Mouse (Mus musculus) MEL (cell line): ENCODE data around the gene Fdx1. TPM values are rescaled to one million over a fixed set of nuclear protein-coding genes. Genes with fewer than 3 reads are reported as not detected.

ENCODE experiments used
- DNase-seq: peaks from one replicate; pipeline ENCODE4 v3.0.0; 2011; ENCODE audit warnings: low read depth, low spot score
- H3K27ac ChIP-seq: 2 replicates; pipeline ENCODE4 v1.5.1; 2012; ENCODE audit warnings: low read depth, mild to moderate bottlenecking, control low read depth, low read length, moderate library complexity; ENCODE audit not compliant: control insufficient read depth
- H3K27me3 ChIP-seq, 2 experiments: fragments of 150-350 bp in 1 of 2; sonication (generic) in 1 of 2; 2 replicates each; pipeline ENCODE4 v1.6.1; 2012; ENCODE audit warnings: low read length in 2 of 2, mild to moderate bottlenecking in 2 of 2, improper control_type of control experiment in 1 of 2, moderate library complexity in 1 of 2; ENCODE audit not compliant: insufficient read depth in 2 of 2, control insufficient read depth in 1 of 2
- H3K36me3 ChIP-seq, 2 experiments: 2 replicates each; pipeline ENCODE4 v1.6.1; 2012 to 2014; ENCODE audit warnings: low read length in 2 of 2, improper control_type of control experiment in 1 of 2, inconsistent platforms in 1 of 2, mild to moderate bottlenecking in 1 of 2; ENCODE audit not compliant: insufficient read depth in 2 of 2, control insufficient read depth in 1 of 2
- H3K4me1 ChIP-seq, 2 experiments: fragments of 150-350 bp in 1 of 2; sonication (generic) in 1 of 2; 2 replicates each; pipeline ENCODE4 v1.6.1; 2012; ENCODE audit warnings: low read length in 2 of 2, improper control_type of control experiment in 1 of 2, mild to moderate bottlenecking in 1 of 2; ENCODE audit not compliant: insufficient read depth in 2 of 2, control insufficient read depth in 1 of 2
- H3K4me3 ChIP-seq, 2 experiments: fragments of 150-350 bp in 1 of 2; sonication (generic) in 1 of 2; 2 replicates each; pipeline ENCODE4 v1.5.1; 2012; ENCODE audit warnings: low read depth in 2 of 2, low read length in 2 of 2, mild to moderate bottlenecking in 2 of 2, moderate library complexity in 2 of 2, control low read depth in 1 of 2, improper control_type of control experiment in 1 of 2; ENCODE audit not compliant: control insufficient read depth in 1 of 2, insufficient read depth in 1 of 2
- H3K79me2 ChIP-seq: 2 replicates; pipeline ENCODE4 v1.6.1; 2012; ENCODE audit warnings: mild to moderate bottlenecking, low read length, moderate library complexity; ENCODE audit not compliant: control insufficient read depth, poor library complexity, insufficient read depth
- H3K9ac ChIP-seq: 2 replicates; pipeline ENCODE4 v1.6.1; 2012; ENCODE audit warnings: low read depth, mild to moderate bottlenecking, control low read depth, low read length, moderate library complexity; ENCODE audit not compliant: control insufficient read depth, poor library complexity, severe bottlenecking
- H3K9me3 ChIP-seq: fragments of 150-350 bp; sonication (generic); replicated peaks from 2 replicates; pipeline ENCODE4 v1.6.1; 2012; ENCODE audit warnings: mild to moderate bottlenecking, low read length, improper control_type of control experiment, moderate library complexity; ENCODE audit not compliant: insufficient read depth
- BHLHE40 ChIP-seq: IDR thresholded peaks from 2 replicates; pipeline ENCODE4 v1.6.1; 2012; ENCODE audit warnings: low read depth, mild to moderate bottlenecking, inconsistent platforms, low read length, improper control_type of control experiment, borderline replicate concordance
- CHD1 ChIP-seq: IDR thresholded peaks from 2 replicates; pipeline ENCODE4 v1.6.1; 2012; ENCODE audit warnings: low read depth, mild to moderate bottlenecking, inconsistent platforms, low read length, improper control_type of control experiment
- E2F4 ChIP-seq: IDR thresholded peaks from 2 replicates; pipeline ENCODE4 v1.6.1; 2011; ENCODE audit warnings: low read depth, low read length, improper control_type of control experiment, borderline replicate concordance
- ELF1 ChIP-seq: IDR thresholded peaks from 2 replicates; pipeline ENCODE4 v1.6.1; 2014; ENCODE audit warnings: low read depth, mild to moderate bottlenecking, inconsistent platforms, low read length, improper control_type of control experiment, moderate library complexity
- EP300 ChIP-seq, 2 experiments: IDR thresholded peaks; 2 replicates each; pipeline ENCODE4 v1.6.1; 2011; ENCODE audit warnings: improper control_type of control experiment in 2 of 2, low read length in 2 of 2, low read depth in 1 of 2, mild to moderate bottlenecking in 1 of 2
- HCFC1 ChIP-seq: IDR thresholded peaks from 2 replicates; pipeline ENCODE4 v1.6.1; 2012; ENCODE audit warnings: low read depth, mild to moderate bottlenecking, inconsistent platforms, low read length, improper control_type of control experiment, moderate library complexity
- KAT2A ChIP-seq: conservative IDR thresholded peaks from 2 replicates; pipeline ENCODE4 v1.6.1; 2012; ENCODE audit warnings: low read depth, low read length, improper control_type of control experiment, inconsistent platforms
- MAFK ChIP-seq: IDR thresholded peaks from 2 replicates; pipeline ENCODE4 v1.6.1; 2011; ENCODE audit warnings: low read depth, mild to moderate bottlenecking, low read length, improper control_type of control experiment, borderline replicate concordance
- MAZ ChIP-seq: IDR thresholded peaks from 2 replicates; pipeline ENCODE4 v1.6.1; 2012; ENCODE audit warnings: low read depth, mild to moderate bottlenecking, inconsistent platforms, low read length, improper control_type of control experiment
- MEF2A ChIP-seq: IDR thresholded peaks from 2 replicates; pipeline ENCODE4 v1.6.1; 2014; ENCODE audit warnings: low read depth, mild to moderate bottlenecking, inconsistent platforms, low read length, improper control_type of control experiment; ENCODE audit not compliant: poor library complexity, insufficient replicate concordance, severe bottlenecking; ENCODE audit errors: extremely low read depth
- MYC ChIP-seq: IDR thresholded peaks from 2 replicates; pipeline ENCODE4 v1.6.1; 2011; ENCODE audit warnings: low read depth, mild to moderate bottlenecking, low read length, improper control_type of control experiment, moderate library complexity
- NELFE ChIP-seq: IDR thresholded peaks from 2 replicates; pipeline ENCODE4 v1.6.1; 2011; ENCODE audit warnings: low read depth, low read length, improper control_type of control experiment
- POLR2A ChIP-seq, 2 experiments: IDR thresholded peaks; 2 replicates each; pipeline ENCODE4 v1.6.1; 2011 to 2012; ENCODE audit warnings: low read length in 2 of 2, mild to moderate bottlenecking in 2 of 2, control low read depth in 1 of 2, improper control_type of control experiment in 1 of 2, low read depth in 1 of 2, moderate library complexity in 1 of 2; ENCODE audit not compliant: control insufficient read depth in 1 of 2, insufficient read depth in 1 of 2, poor library complexity in 1 of 2
- POLR2AphosphoS2 ChIP-seq: IDR thresholded peaks from 2 replicates; pipeline ENCODE4 v1.6.1; 2011; ENCODE audit warnings: low read length, improper control_type of control experiment
- POLR2AphosphoS5 ChIP-seq: IDR thresholded peaks from 2 replicates; pipeline ENCODE4 v1.6.1; 2012; ENCODE audit warnings: low read depth, borderline replicate concordance, mild to moderate bottlenecking, inconsistent platforms, low read length, moderate library complexity, mixed read lengths
- RAD21 ChIP-seq: IDR thresholded peaks from 2 replicates; pipeline ENCODE4 v1.6.1; 2011; ENCODE audit warnings: mild to moderate bottlenecking, low read depth, low read length, improper control_type of control experiment
- RCOR1 ChIP-seq: IDR thresholded peaks from 2 replicates; pipeline ENCODE4 v1.6.1; 2012; ENCODE audit warnings: low read depth, mild to moderate bottlenecking, inconsistent platforms, low read length, improper control_type of control experiment
- SIN3A ChIP-seq: IDR thresholded peaks from 2 replicates; pipeline ENCODE4 v1.6.1; 2012; ENCODE audit warnings: low read length, improper control_type of control experiment, inconsistent platforms
- SMC3 ChIP-seq: IDR thresholded peaks from 2 replicates; pipeline ENCODE4 v1.6.1; 2011; ENCODE audit warnings: low read depth, low read length, improper control_type of control experiment
- TAL1 ChIP-seq: IDR thresholded peaks from 2 replicates; pipeline ENCODE4 v1.6.1; 2012; ENCODE audit warnings: mild to moderate bottlenecking, inconsistent platforms, low read length, moderate library complexity, mixed read lengths
- TCF12 ChIP-seq: IDR thresholded peaks from 2 replicates; pipeline ENCODE4 v1.6.1; 2014; ENCODE audit warnings: low read depth, mild to moderate bottlenecking, inconsistent platforms, low read length, improper control_type of control experiment, moderate library complexity
- USF1 ChIP-seq: IDR thresholded peaks from 2 replicates; pipeline ENCODE4 v1.6.1; 2014; ENCODE audit warnings: low read depth, mild to moderate bottlenecking, inconsistent platforms, low read length, improper control_type of control experiment, moderate library complexity
- USF2 ChIP-seq, 2 experiments: IDR thresholded peaks; 2 replicates each; pipeline ENCODE4 v1.6.1; 2011 to 2012; ENCODE audit warnings: improper control_type of control experiment in 2 of 2, low read length in 2 of 2, borderline replicate concordance in 1 of 2, inconsistent platforms in 1 of 2, low read depth in 1 of 2, mild to moderate bottlenecking in 1 of 2; ENCODE audit not compliant: insufficient read depth in 1 of 2
- ZC3H11A ChIP-seq: IDR thresholded peaks from 2 replicates; pipeline ENCODE4 v1.6.1; 2012; ENCODE audit warnings: low read depth, mild to moderate bottlenecking, inconsistent platforms, low read length, improper control_type of control experiment
- ZKSCAN1 ChIP-seq: IDR thresholded peaks from 2 replicates; pipeline ENCODE4 v1.6.1; 2012; ENCODE audit warnings: low read depth, mild to moderate bottlenecking, inconsistent platforms, low read length, improper control_type of control experiment, moderate library complexity
- ZNF384 ChIP-seq: IDR thresholded peaks from 2 replicates; pipeline ENCODE4 v1.6.1; 2012; ENCODE audit warnings: low read depth, mild to moderate bottlenecking, inconsistent platforms, low read length, improper control_type of control experiment
- polyA plus RNA-seq, 2 experiments: library from polyadenylated mRNA; stranded (reverse) in 1 of 2; unstranded in 1 of 2; fragments of >175 nt in 1 of 2; fragments of >200 nt in 1 of 2; gene quantifications; 2 replicates each; pipeline versions ENCODE4 v1.2.1 to v1.2.4; 2012; ENCODE audit warnings: low replicate concordance in 2 of 2, low read depth in 1 of 2; ENCODE audit not compliant: insufficient read length in 2 of 2, insufficient read depth in 1 of 2, missing spikeins in 1 of 2
- total RNA-seq: library from RNA; depleted of rRNA; stranded (reverse); fragments of 300-350 nt; gene quantifications from 2 replicates; pipeline ENCODE4 v1.2.3, GENCODE M21; 2012

Fdx1 gene
- total and polyA plus RNA-seq, 3 experiments, result 39.3 to 40.4 TPM; not detected in 1

- Histone ChIP-seq H3K79me2 (peaks cover 12% of the 10 kb centered on the region), H3K9ac (no peak overlapping the region), H3K4me3 (no peak overlapping the region), H3K4me1 (peaks cover 10 to 16% of the 10 kb centered on the region in 2 experiments), H3K36me3 (peaks cover 10 to 26% of the 10 kb centered on the region in 2 experiments), H3K9me3 (no peaks in the 10 kb centered on the region)
- no peak for DNase-seq
- TF ChIP-seq E2F4 (no peak), KAT2A (no peak), EP300 (IDR thresholded peaks at IDR 0.05; ENCODE audit: low read depth in 1 of 2, low read length in 2 of 2) (no peak), BHLHE40 (no peak), POLR2AphosphoS5 (no peak), NELFE (no peak), TAL1 (no peak), USF1 (no peak), ZKSCAN1 (no peak), ELF1 (no peak), POLR2AphosphoS2 (no peak)
- TF ChIP-seq, all 39 proteins: peak for 0
- H3K27ac ChIP-seq, result no peak overlapping the region
- no peaks in the 10 kb centered on the region for H3K27me3 ChIP-seq
These were observed 3.0 kb downstream of the Fdx1 start for GRCm38 (mm10) chr9:51960331-51960730.

- Histone ChIP-seq H3K27ac (no peak overlapping the region), H3K27me3 (no peaks in the 10 kb centered on the region), H3K4me3 (no peak overlapping the region), H3K9ac (no peak overlapping the region), H3K4me1 (peaks cover 10 to 14% of the 10 kb centered on the region in 2 experiments), H3K36me3 (peaks cover 12 to 26% of the 10 kb centered on the region in 2 experiments), H3K9me3 (no peaks in the 10 kb centered on the region), H3K79me2 (peaks cover 12% of the 10 kb centered on the region)
- no peak for TF ChIP-seq HCFC1
- TF ChIP-seq POLR2A (IDR thresholded peaks at IDR 0.05; ENCODE audit: control insufficient read depth in 1 of 2, insufficient read depth in 1 of 2, low read depth in 1 of 2, low read length in 2 of 2, poor library complexity in 1 of 2), result no peak
- no peak for TF ChIP-seq USF2 (IDR thresholded peaks at IDR 0.05; ENCODE audit: borderline replicate concordance in 1 of 2, insufficient read depth in 1 of 2, low read depth in 1 of 2, low read length in 2 of 2)
- no peak for TF ChIP-seq CHD1
- TF ChIP-seq RAD21, result no peak
- TF ChIP-seq RCOR1, result no peak
- TF ChIP-seq ZC3H11A, result no peak
- no peak for TF ChIP-seq NELFE
- TF ChIP-seq ZKSCAN1, result no peak
- no peak for TF ChIP-seq MAZ
- TF ChIP-seq MYC, result no peak
- TF ChIP-seq BHLHE40, result no peak
- TF ChIP-seq EP300 (IDR thresholded peaks at IDR 0.05; ENCODE audit: low read depth in 1 of 2, low read length in 2 of 2), result no peak
- TF ChIP-seq SMC3, result no peak
- TF ChIP-seq ZNF384, result no peak
- TF ChIP-seq TCF12, result no peak
- TF ChIP-seq SIN3A, result no peak
- TF ChIP-seq MAFK, result no peak
- TF ChIP-seq MEF2A, result no peak
- DNase-seq, result no peak
These were observed 4.4 kb downstream of the Fdx1 start for GRCm38 (mm10) chr9:51958981-51959380.
